In genomic region chr10:105509146-105509895, GRCm38 (mm10) we compare ENCODE assay signal across 9 mouse cellular contexts.
DNase-seq lines count a peak whose midpoint lies in the region; ATAC-seq and TF ChIP-seq lines count a peak whose summit lies in the region.
"Had no signal": no experiment of that assay in that cellular context is flagged by ENCODE, and none has a peak within 500 bp of the region (broad histone marks: within the 10 kb centered on the region; RNA-seq: fewer than 3 reads in every experiment).

No protein-coding gene starts in this region.

- H3K27me3 ChIP-seq in heart, embryonic 13.5 days (replicated peaks) = no peaks in the 10 kb centered on the region
- H3K27me3 ChIP-seq in forebrain, embryonic 10.5 days (ENCODE audit: poor library complexity, severe bottlenecking) = peaks cover 11% of the 10 kb centered on the region; the same call in 1 of the 2 replicates
- H3K27me3 ChIP-seq in limb, embryonic 13.5 days = no peaks in the 10 kb centered on the region
- H3K27me3 ChIP-seq: liver, embryonic 13.5 days had no signal

- 36% methylated on average over 11 of the region's 12 CpGs for WGBS in heart, embryonic 13.5 days
- 53% methylated on average over 8 of the region's 12 CpGs for WGBS in forebrain, embryonic 10.5 days
- 53% methylated on average over 10 of the region's 12 CpGs for WGBS in limb, embryonic 13.5 days

- H3K4me1 ChIP-seq in heart, embryonic 13.5 days = peaks cover 19% of the 10 kb centered on the region
- H3K4me1 ChIP-seq in forebrain, embryonic 10.5 days = peaks cover 43% of the 10 kb centered on the region
- peaks cover 30% of the 10 kb centered on the region for H3K4me1 ChIP-seq in limb, embryonic 13.5 days

- peak overlapping the region; percentile 32 for H3K4me3 ChIP-seq in heart, embryonic 13.5 days
- peak overlapping the region; percentile 27; the same call in 1 of the 2 replicates for H3K4me3 ChIP-seq in forebrain, embryonic 10.5 days
- no peak overlapping the region; the same call in 1 of the 2 replicates for H3K4me3 ChIP-seq in limb, embryonic 13.5 days
- H3K4me3 ChIP-seq: liver, embryonic 13.5 days had no signal

- peak overlapping the region; percentile 56; the same call in 1 of the 2 replicates for H3K27ac ChIP-seq in heart, embryonic 13.5 days (replicated peaks)
- H3K27ac ChIP-seq in forebrain, embryonic 10.5 days = no peak overlapping the region
- no peak overlapping the region for H3K27ac ChIP-seq in limb, embryonic 13.5 days

- no peak for ATAC-seq in heart, embryonic 13.5 days (ENCODE audit: extremely low read depth, insufficient number of reproducible peaks, low FRiP score, low TSS enrichment)
- ATAC-seq in limb, embryonic 13.5 days (ENCODE audit: low FRiP score, low read depth) = no peak
- ATAC-seq in megakaryocyte-erythroid progenitor cell, adult 5-6 weeks (replicated peaks; ENCODE audit: low FRiP score, low TSS enrichment, poor library complexity, severe bottlenecking) = no peak

- peaks cover 10% of the 10 kb centered on the region for H3K36me3 ChIP-seq in heart, embryonic 13.5 days
- peaks cover 7% of the 10 kb centered on the region for H3K36me3 ChIP-seq in forebrain, embryonic 10.5 days (replicated peaks)
- H3K36me3 ChIP-seq in limb, embryonic 13.5 days = peaks cover 13% of the 10 kb centered on the region
- H3K36me3 ChIP-seq: liver, embryonic 13.5 days had no signal

- peak overlapping the region; percentile 60 for H3K4me2 ChIP-seq in heart, embryonic 13.5 days
- H3K4me2 ChIP-seq in limb, embryonic 13.5 days (replicated peaks) = peak overlapping the region; percentile 39
- H3K4me2 ChIP-seq: liver, embryonic 13.5 days had no signal

- no peaks in the 10 kb centered on the region for H3K9me3 ChIP-seq in heart, embryonic 13.5 days
- H3K9me3 ChIP-seq in forebrain, embryonic 10.5 days = no peaks in the 10 kb centered on the region
- H3K9me3 ChIP-seq in limb, embryonic 13.5 days = no peaks in the 10 kb centered on the region
- H3K9me3 ChIP-seq: liver, embryonic 13.5 days had no signal

- TF ChIP-seq POLR2A in brain, embryonic 14.5 days (IDR thresholded peaks at IDR 0.05; ENCODE audit: borderline replicate concordance, extremely low read depth, insufficient read depth, insufficient read length, poor library complexity, severe bottlenecking) = no peak

- peak overlapping the region; percentile 63 for H3K9ac ChIP-seq in heart, embryonic 13.5 days
- no peak overlapping the region for H3K9ac ChIP-seq in limb, embryonic 13.5 days
- H3K9ac ChIP-seq: liver, embryonic 13.5 days had no signal

- no peak for TF ChIP-seq CTCF in brain, embryonic 14.5 days (IDR thresholded peaks at IDR 0.05; ENCODE audit: borderline replicate concordance, extremely low read depth, insufficient read depth, insufficient read length)

- no peak for DNase-seq in heart, adult 8-10 months (ENCODE audit: low spot score)
- peak; percentile 51 for DNase-seq in brain, embryonic 14.5 days (ENCODE audit: low read depth)
- DNase-seq in forebrain, embryonic 10.5 days (ENCODE audit: extremely low spot score, low spot score) = no peak
- DNase-seq in left cerebral cortex, adult 11 months (ENCODE audit: low spot score) = no peak
- no peak for DNase-seq in layer of hippocampus, adult 8-10 months (ENCODE audit: low spot score in 2 of 2)
- DNase-seq: liver, embryonic 13.5 days had no signal
